Mouse (Mus musculus): ENCODE data around the gene Shisa9. TPM values are rescaled to one million over a fixed set of nuclear protein-coding genes. Genes with fewer than 3 reads are reported as not detected.
A peak's percentile ranks its signal among the peaks of the same experiment; 100 is the strongest.

Shisa9 gene
- polyA plus RNA-seq, 1 experiment from 2014 or later: 0.81 TPM

GRCm38 (mm10) chr16:11983106-11983615, 752 bp upstream of the Shisa9 start:
- peak overlapping the region; percentile 52 for H3K4me3 ChIP-seq (ENCODE audit: low read depth, low read length)
- H3K9ac ChIP-seq (ENCODE audit: low read length): no peak overlapping the region
- peaks cover 53% of the 10 kb centered on the region for H3K27me3 ChIP-seq (ENCODE audit: control insufficient read depth, insufficient read depth, low read length)
- no peaks in the 10 kb centered on the region for H3K36me3 ChIP-seq (ENCODE audit: control insufficient read depth, insufficient read depth, low read length)
- under 1% methylated on average over 23 of the region's 25 CpGs for WGBS
- peak; percentile 24; the same call in 1 of the 2 replicates for ATAC-seq (ENCODE audit: insufficient read depth, low FRiP score, low TSS enrichment)
- peak; percentile 32 for DNase-seq (ENCODE audit: low spot score)
- no peak overlapping the region for H3K27ac ChIP-seq (ENCODE audit: low read depth, low read length)
- peak overlapping the region; percentile 85 for H3K4me2 ChIP-seq (ENCODE audit: low read depth)
- H3K4me1 ChIP-seq (ENCODE audit: control insufficient read depth, insufficient read depth, low read length): peaks cover 5% of the 10 kb centered on the region; the same call in 1 of the 2 replicates
- H3K9me3 ChIP-seq (ENCODE audit: control insufficient read depth, low read length): no peaks in the 10 kb centered on the region

- H3K4me3 ChIP-seq (ENCODE audit: low read depth, low read length): peak overlapping the region; percentile 52
- ATAC-seq (ENCODE audit: insufficient read depth, low FRiP score, low TSS enrichment) (peak; percentile 76), DNase-seq (ENCODE audit: low spot score) (no peak)
- no peaks in the 10 kb centered on the region for H3K36me3 ChIP-seq (ENCODE audit: control insufficient read depth, insufficient read depth, low read length)
- peaks cover 5% of the 10 kb centered on the region; the same call in 1 of the 2 replicates for H3K4me1 ChIP-seq (ENCODE audit: control insufficient read depth, insufficient read depth, low read length)
- no peaks in the 10 kb centered on the region for H3K9me3 ChIP-seq (ENCODE audit: control insufficient read depth, low read length)
- peak overlapping the region; percentile 45 for H3K9ac ChIP-seq (ENCODE audit: low read length)
- under 1% methylated on average over 44 of the region's 76 CpGs for WGBS
- no peak overlapping the region for H3K27ac ChIP-seq (ENCODE audit: low read depth, low read length)
- peaks cover 53% of the 10 kb centered on the region for H3K27me3 ChIP-seq (ENCODE audit: control insufficient read depth, insufficient read depth, low read length)
- H3K4me2 ChIP-seq (ENCODE audit: low read depth): peak overlapping the region; percentile 85
Observed at GRCm38 (mm10) chr16:11984271-11984791, 418 bp downstream of the Shisa9 start.

GRCm38 (mm10) chr16:11987056-11987455, 3.1 kb downstream of the Shisa9 start:
- Histone ChIP-seq H3K9me3 (ENCODE audit: control insufficient read depth, low read length) (no peaks in the 10 kb centered on the region), H3K4me3 (ENCODE audit: low read depth, low read length) (no peak overlapping the region), H3K27me3 (ENCODE audit: control insufficient read depth, insufficient read depth, low read length) (peaks cover 44% of the 10 kb centered on the region), H3K4me2 (ENCODE audit: low read depth) (no peak overlapping the region), H3K27ac (ENCODE audit: low read depth, low read length) (no peak overlapping the region), H3K4me1 (ENCODE audit: control insufficient read depth, insufficient read depth, low read length) (peaks cover 5% of the 10 kb centered on the region; the same call in 1 of the 2 replicates), H3K36me3 (ENCODE audit: control insufficient read depth, insufficient read depth, low read length) (no peaks in the 10 kb centered on the region), H3K9ac (ENCODE audit: low read length) (no peak overlapping the region)
- DNase-seq (ENCODE audit: low spot score) (no peak), ATAC-seq (ENCODE audit: insufficient read depth, low FRiP score, low TSS enrichment) (no peak)
- 79% methylated on average over 4 of the region's 4 CpGs for WGBS

GRCm38 (mm10) chr16:12005177-12005576, 21.3 kb downstream of the Shisa9 start:
- no peak for ATAC-seq (ENCODE audit: insufficient read depth, low FRiP score, low TSS enrichment)
- no peaks in the 10 kb centered on the region for H3K27me3 ChIP-seq (ENCODE audit: control insufficient read depth, insufficient read depth, low read length)
- H3K36me3 ChIP-seq (ENCODE audit: control insufficient read depth, insufficient read depth, low read length): no peaks in the 10 kb centered on the region
- no peak for DNase-seq (ENCODE audit: low spot score)
- WGBS: 85% methylated on average over 2 of the region's 2 CpGs
- H3K4me3 ChIP-seq (ENCODE audit: low read depth, low read length): no peak overlapping the region
- H3K9ac ChIP-seq (ENCODE audit: low read length): no peak overlapping the region
- no peak overlapping the region for H3K4me2 ChIP-seq (ENCODE audit: low read depth)
- H3K27ac ChIP-seq (ENCODE audit: low read depth, low read length): no peak overlapping the region
- no peaks in the 10 kb centered on the region for H3K4me1 ChIP-seq (ENCODE audit: control insufficient read depth, insufficient read depth, low read length)
- no peaks in the 10 kb centered on the region for H3K9me3 ChIP-seq (ENCODE audit: control insufficient read depth, low read length)

- Histone ChIP-seq H3K4me1 (ENCODE audit: control insufficient read depth, insufficient read depth, low read length) (no peaks in the 10 kb centered on the region), H3K9ac (ENCODE audit: low read length) (no peak overlapping the region), H3K4me3 (ENCODE audit: low read depth, low read length) (no peak overlapping the region), H3K9me3 (ENCODE audit: control insufficient read depth, low read length) (no peaks in the 10 kb centered on the region), H3K4me2 (ENCODE audit: low read depth) (no peak overlapping the region), H3K36me3 (ENCODE audit: control insufficient read depth, insufficient read depth, low read length) (no peaks in the 10 kb centered on the region), H3K27ac (ENCODE audit: low read depth, low read length) (no peak overlapping the region), H3K27me3 (ENCODE audit: control insufficient read depth, insufficient read depth, low read length) (no peaks in the 10 kb centered on the region)
- ATAC-seq (ENCODE audit: insufficient read depth, low FRiP score, low TSS enrichment) (no peak), DNase-seq (ENCODE audit: low spot score) (no peak)
- 94% methylated on average over 3 of the region's 3 CpGs for WGBS
Observed at GRCm38 (mm10) chr16:12010136-12010535, 26.2 kb downstream of the Shisa9 start.

GRCm38 (mm10) chr16:12012747-12013146, 28.8 kb downstream of the Shisa9 start:
- no peak for DNase-seq (ENCODE audit: low spot score)
- H3K4me2 ChIP-seq (ENCODE audit: low read depth): no peak overlapping the region
- no peak for ATAC-seq (ENCODE audit: insufficient read depth, low FRiP score, low TSS enrichment)
- no peak overlapping the region for H3K9ac ChIP-seq (ENCODE audit: low read length)
- no peaks in the 10 kb centered on the region for H3K4me1 ChIP-seq (ENCODE audit: control insufficient read depth, insufficient read depth, low read length)
- no peak overlapping the region for H3K27ac ChIP-seq (ENCODE audit: low read depth, low read length)
- H3K36me3 ChIP-seq (ENCODE audit: control insufficient read depth, insufficient read depth, low read length): no peaks in the 10 kb centered on the region
- no peaks in the 10 kb centered on the region for H3K9me3 ChIP-seq (ENCODE audit: control insufficient read depth, low read length)
- no peak overlapping the region for H3K4me3 ChIP-seq (ENCODE audit: low read depth, low read length)
- no peaks in the 10 kb centered on the region for H3K27me3 ChIP-seq (ENCODE audit: control insufficient read depth, insufficient read depth, low read length)
- 92% methylated on average over 2 of the region's 2 CpGs for WGBS

- no peak for ATAC-seq (ENCODE audit: insufficient read depth, low FRiP score, low TSS enrichment)
- H3K9ac ChIP-seq (ENCODE audit: low read length): no peak overlapping the region
- no peak overlapping the region for H3K4me2 ChIP-seq (ENCODE audit: low read depth)
- 82% methylated on average over 4 of the region's 4 CpGs for WGBS
- H3K4me3 ChIP-seq (ENCODE audit: low read depth, low read length): no peak overlapping the region
- H3K27ac ChIP-seq (ENCODE audit: low read depth, low read length): no peak overlapping the region
- no peaks in the 10 kb centered on the region for H3K9me3 ChIP-seq (ENCODE audit: control insufficient read depth, low read length)
- no peaks in the 10 kb centered on the region for H3K27me3 ChIP-seq (ENCODE audit: control insufficient read depth, insufficient read depth, low read length)
- H3K4me1 ChIP-seq (ENCODE audit: control insufficient read depth, insufficient read depth, low read length): no peaks in the 10 kb centered on the region
- no peak for DNase-seq (ENCODE audit: low spot score)
- H3K36me3 ChIP-seq (ENCODE audit: control insufficient read depth, insufficient read depth, low read length): no peaks in the 10 kb centered on the region
Observed at GRCm38 (mm10) chr16:12014523-12014922, 30.6 kb downstream of the Shisa9 start.

GRCm38 (mm10) chr16:12017921-12018618, 34.2 kb downstream of the Shisa9 start:
- no peak overlapping the region for H3K4me3 ChIP-seq (ENCODE audit: low read depth, low read length)
- H3K9me3 ChIP-seq (ENCODE audit: control insufficient read depth, low read length): no peaks in the 10 kb centered on the region

More at GRCm38 (mm10) chr16:12017921-12018618, 34.2 kb downstream of the Shisa9 start:
- Histone ChIP-seq H3K36me3 (ENCODE audit: control insufficient read depth, insufficient read depth, low read length) (no peaks in the 10 kb centered on the region), H3K27ac (ENCODE audit: low read depth, low read length) (no peak overlapping the region), H3K4me2 (ENCODE audit: low read depth) (no peak overlapping the region), H3K9ac (ENCODE audit: low read length) (no peak overlapping the region), H3K27me3 (ENCODE audit: control insufficient read depth, insufficient read depth, low read length) (no peaks in the 10 kb centered on the region), H3K4me1 (ENCODE audit: control insufficient read depth, insufficient read depth, low read length) (no peaks in the 10 kb centered on the region)
- 88% methylated on average over 4 of the region's 4 CpGs for WGBS
- DNase-seq (ENCODE audit: low spot score) (no peak), ATAC-seq (ENCODE audit: insufficient read depth, low FRiP score, low TSS enrichment) (no peak)

All from neural tube, embryonic 11.5 days (tissue).